Mouse (Mus musculus) embryonic facial prominence, embryonic 12.5 days (tissue): ENCODE data around the gene Trappc3. TPM values are rescaled to one million over a fixed set of nuclear protein-coding genes. Genes with fewer than 3 reads are reported as not detected.

ENCODE experiments used
- ATAC-seq: fragments of 200-750 bp; cut with Nextera tagmentation; 2 replicates; pipeline ENCODE4 v1.8.0; 2017; ENCODE audit not compliant: insufficient number of reproducible peaks, insufficient read depth, low FRiP score, low TSS enrichment
- H3K27ac ChIP-seq: fragments of 300-500 bp; sonication (generic); 2 replicates; pipeline ENCODE4 v1.5.1; 2016; ENCODE audit warnings: mild to moderate bottlenecking
- H3K27me3 ChIP-seq: fragments of 300-500 bp; sonication (generic); 2 replicates; pipeline ENCODE4 v1.6.1; 2016; ENCODE audit warnings: mild to moderate bottlenecking, moderate library complexity
- H3K36me3 ChIP-seq: fragments of 300-500 bp; sonication (generic); 2 replicates; pipeline ENCODE4 v1.6.1; 2016; ENCODE audit warnings: mild to moderate bottlenecking
- H3K4me1 ChIP-seq: fragments of 300-500 bp; sonication (generic); 2 replicates; pipeline ENCODE4 v1.6.1; 2016
- H3K4me2 ChIP-seq: fragments of 300-500 bp; sonication (generic); replicated peaks from 2 replicates; pipeline ENCODE4 v1.6.1; 2016; ENCODE audit warnings: mild to moderate bottlenecking, moderate library complexity
- H3K4me3 ChIP-seq: fragments of 300-500 bp; sonication (generic); 2 replicates; pipeline ENCODE4 v1.5.1; 2016; ENCODE audit warnings: mild to moderate bottlenecking
- H3K9ac ChIP-seq: fragments of 300-500 bp; sonication (generic); 2 replicates; pipeline ENCODE4 v1.6.1; 2016; ENCODE audit warnings: mild to moderate bottlenecking, moderate library complexity
- H3K9me3 ChIP-seq: fragments of 300-500 bp; sonication (generic); 2 replicates; pipeline ENCODE4 v1.6.1; 2016; ENCODE audit warnings: mild to moderate bottlenecking, moderate library complexity
- WGBS: fragments of 180-500 bp; shearing (Covaris S2); methylation state at CpG from one replicate; pipeline ENCODE4 v1.1.7; 2016; 5-methylcytosine and 5-hydroxymethylcytosine counted together
- polyA plus RNA-seq: library from polyadenylated mRNA; unstranded; fragments of >200 nt; fragmentation: Nextera tagmentation; extraction: Ambion mirVana; gene quantifications from 2 replicates; pipeline ENCODE4 v1.2.1, GENCODE M21; 2016

The Trappc3 gene
- polyA plus RNA-seq, 1 experiment from 2014 or later: 113 TPM

- Histone ChIP-seq H3K4me1 (peaks cover 45% of the 10 kb centered on the region), H3K4me3 (peak overlapping the region; percentile 50), H3K4me2 (peak overlapping the region; percentile 65), H3K36me3 (no peaks in the 10 kb centered on the region), H3K9me3 (no peaks in the 10 kb centered on the region), H3K27ac (peak overlapping the region; percentile 75), H3K9ac (no peak overlapping the region), H3K27me3 (peaks cover 50% of the 10 kb centered on the region)
- whole genome bisulfite sequencing: 36% methylated on average over 11 of the region's 11 CpGs
- ATAC-seq: no peak
These were observed 25.3 kb downstream of the Trappc3 start for GRCm38 (mm10) chr4:126287302-126287995.

GRCm38 (mm10) chr4:126288085-126288666 is 26.1 kb downstream of the Trappc3 start:
- H3K36me3 ChIP-seq: no peaks in the 10 kb centered on the region
- peaks cover 45% of the 10 kb centered on the region for H3K4me1 ChIP-seq
- 31% methylated on average over 17 of the region's 17 CpGs for WGBS
- peak overlapping the region; percentile 50 for H3K4me3 ChIP-seq
- peaks cover 49% of the 10 kb centered on the region for H3K27me3 ChIP-seq
- H3K9me3 ChIP-seq: no peaks in the 10 kb centered on the region
- ATAC-seq: no peak
- peak overlapping the region; percentile 65 for H3K4me2 ChIP-seq
- H3K27ac ChIP-seq: peak overlapping the region; percentile 75
- no peak overlapping the region for H3K9ac ChIP-seq

- ATAC-seq: no peak
- H3K27ac ChIP-seq: no peak overlapping the region
- no peaks in the 10 kb centered on the region for H3K9me3 ChIP-seq
- H3K4me2 ChIP-seq: no peak overlapping the region
- H3K36me3 ChIP-seq: no peaks in the 10 kb centered on the region
- H3K4me1 ChIP-seq: peaks cover 45% of the 10 kb centered on the region
- no peak overlapping the region for H3K9ac ChIP-seq
- peaks cover 40% of the 10 kb centered on the region for H3K27me3 ChIP-seq
- no peak overlapping the region for H3K4me3 ChIP-seq
- WGBS: 69% methylated on average over 8 of the region's 8 CpGs
These were observed 28.2 kb downstream of the Trappc3 start for GRCm38 (mm10) chr4:126290314-126290713.

- H3K9ac ChIP-seq: peak overlapping the region; percentile 7; the same call in 1 of the 2 replicates
- H3K4me1 ChIP-seq: peaks cover 44% of the 10 kb centered on the region
- peak overlapping the region; percentile 79 for H3K27ac ChIP-seq
- 14% methylated on average over 13 of the region's 13 CpGs for WGBS
- H3K36me3 ChIP-seq: no peaks in the 10 kb centered on the region
- peaks cover 34% of the 10 kb centered on the region for H3K27me3 ChIP-seq
- H3K4me3 ChIP-seq: 0 out of 2 replicates have a peak overlapping the region, but pooled peaks have one; percentile 8
- no peak for ATAC-seq
- H3K9me3 ChIP-seq: no peaks in the 10 kb centered on the region
- H3K4me2 ChIP-seq: peak overlapping the region; percentile 18
These were observed 29.1 kb downstream of the Trappc3 start for GRCm38 (mm10) chr4:126291196-126291595.

GRCm38 (mm10) chr4:126295152-126295551 is 33.0 kb downstream of the Trappc3 start:
- no peaks in the 10 kb centered on the region for H3K9me3 ChIP-seq
- H3K4me2 ChIP-seq: no peak overlapping the region
- no peak overlapping the region for H3K27ac ChIP-seq
- no peak for ATAC-seq
- peaks cover 18% of the 10 kb centered on the region; the same call in 1 of the 2 replicates for H3K27me3 ChIP-seq
- no peak overlapping the region for H3K4me3 ChIP-seq
- H3K9ac ChIP-seq: no peak overlapping the region
- H3K36me3 ChIP-seq: no peaks in the 10 kb centered on the region
- peaks cover 35% of the 10 kb centered on the region for H3K4me1 ChIP-seq
- 71% methylated on average over 6 of the region's 6 CpGs for WGBS

GRCm38 (mm10) chr4:126295937-126296336 is 33.8 kb downstream of the Trappc3 start:
- no peaks in the 10 kb centered on the region for H3K36me3 ChIP-seq
- 40% methylated on average over 4 of the region's 4 CpGs for WGBS
- peaks cover 20% of the 10 kb centered on the region; the same call in 1 of the 2 replicates for H3K27me3 ChIP-seq
- H3K9me3 ChIP-seq: no peaks in the 10 kb centered on the region
- H3K4me1 ChIP-seq: peaks cover 35% of the 10 kb centered on the region
- ATAC-seq: no peak
- no peak overlapping the region for H3K27ac ChIP-seq
- H3K4me3 ChIP-seq: no peak overlapping the region
- H3K4me2 ChIP-seq: no peak overlapping the region; the same call in 1 of the 2 replicates
- no peak overlapping the region for H3K9ac ChIP-seq

GRCm38 (mm10) chr4:126296617-126297101 is 34.5 kb downstream of the Trappc3 start:
- Histone ChIP-seq H3K27ac (peak overlapping the region; percentile 77), H3K36me3 (no peaks in the 10 kb centered on the region), H3K4me1 (peaks cover 35% of the 10 kb centered on the region), H3K9ac (peak overlapping the region; percentile 48), H3K27me3 (peaks cover 20% of the 10 kb centered on the region; the same call in 1 of the 2 replicates), H3K9me3 (no peaks in the 10 kb centered on the region), H3K4me3 (peak overlapping the region; percentile 24), H3K4me2 (peak overlapping the region; percentile 62)
- ATAC-seq: no peak
- WGBS: under 1% methylated on average over 33 of the region's 34 CpGs

- H3K4me3 ChIP-seq: peak overlapping the region; percentile 31
- peak overlapping the region; percentile 82 for H3K27ac ChIP-seq
- H3K9ac ChIP-seq: 0 out of 2 replicates have a peak overlapping the region, but pooled peaks have one; percentile 37
- H3K9me3 ChIP-seq: no peaks in the 10 kb centered on the region
- H3K4me1 ChIP-seq: peaks cover 41% of the 10 kb centered on the region
- H3K27me3 ChIP-seq: peaks cover 28% of the 10 kb centered on the region
- WGBS: 1% methylated on average over 48 of the region's 50 CpGs
- no peaks in the 10 kb centered on the region for H3K36me3 ChIP-seq
- peak overlapping the region; percentile 63 for H3K4me2 ChIP-seq
- ATAC-seq: peak; percentile 54; the same call in 1 of the 2 replicates
These were observed 38.9 kb downstream of the Trappc3 start for GRCm38 (mm10) chr4:126300916-126301583.

- Histone ChIP-seq H3K4me2 (peak overlapping the region; percentile 63), H3K4me3 (peak overlapping the region; percentile 31), H3K36me3 (no peaks in the 10 kb centered on the region), H3K4me1 (peaks cover 38% of the 10 kb centered on the region), H3K9ac (no peak overlapping the region), H3K27me3 (peaks cover 24% of the 10 kb centered on the region), H3K9me3 (no peaks in the 10 kb centered on the region), H3K27ac (peak overlapping the region; percentile 82)
- no peak for ATAC-seq
- 3% methylated on average over 27 of the region's 27 CpGs for WGBS
These were observed 39.6 kb downstream of the Trappc3 start for GRCm38 (mm10) chr4:126301584-126302309.

GRCm38 (mm10) chr4:126303877-126304276 is 41.8 kb downstream of the Trappc3 start:
- H3K9me3 ChIP-seq: no peaks in the 10 kb centered on the region
- H3K9ac ChIP-seq: no peak overlapping the region
- no peak overlapping the region for H3K27ac ChIP-seq
- no peak for ATAC-seq
- no peaks in the 10 kb centered on the region for H3K36me3 ChIP-seq
- 60% methylated on average over 4 of the region's 4 CpGs for WGBS
- peaks cover 33% of the 10 kb centered on the region for H3K4me1 ChIP-seq
- H3K4me2 ChIP-seq: no peak overlapping the region
- H3K27me3 ChIP-seq: peaks cover 15% of the 10 kb centered on the region
- no peak overlapping the region for H3K4me3 ChIP-seq

GRCm38 (mm10) chr4:126305428-126305827 is 43.3 kb downstream of the Trappc3 start:
- H3K27me3 ChIP-seq: peaks cover 9% of the 10 kb centered on the region
- H3K4me2 ChIP-seq: no peak overlapping the region
- H3K4me1 ChIP-seq: peaks cover 28% of the 10 kb centered on the region
- WGBS: 89% methylated on average over 1 of the region's 1 CpGs
- ATAC-seq: no peak
- no peaks in the 10 kb centered on the region for H3K9me3 ChIP-seq
- H3K4me3 ChIP-seq: no peak overlapping the region
- no peak overlapping the region for H3K9ac ChIP-seq
- H3K27ac ChIP-seq: no peak overlapping the region
- no peaks in the 10 kb centered on the region for H3K36me3 ChIP-seq
